Mouse (Mus musculus) small intestine, adult 10 weeks (tissue): ENCODE measurements around the gene Arhgap20. TPM values are rescaled to one million over a fixed set of nuclear protein-coding genes. Genes with fewer than 3 reads are reported as not detected.

Source experiments
- polyA plus RNA-seq: library from polyadenylated mRNA; stranded (reverse); fragments of 350-450 nt; fragmentation: Illumina TruSeq; extraction: RNeasy Lipid Tissue Mini Kit (QIAGEN cat#74804); gene quantifications from one replicate; pipeline ENCODE4 v1.2.3, GENCODE M21; 2014; ENCODE audit warnings: low replicate concordance

Gene Arhgap20
- 2.9 TPM for polyA plus RNA-seq

DNA sequence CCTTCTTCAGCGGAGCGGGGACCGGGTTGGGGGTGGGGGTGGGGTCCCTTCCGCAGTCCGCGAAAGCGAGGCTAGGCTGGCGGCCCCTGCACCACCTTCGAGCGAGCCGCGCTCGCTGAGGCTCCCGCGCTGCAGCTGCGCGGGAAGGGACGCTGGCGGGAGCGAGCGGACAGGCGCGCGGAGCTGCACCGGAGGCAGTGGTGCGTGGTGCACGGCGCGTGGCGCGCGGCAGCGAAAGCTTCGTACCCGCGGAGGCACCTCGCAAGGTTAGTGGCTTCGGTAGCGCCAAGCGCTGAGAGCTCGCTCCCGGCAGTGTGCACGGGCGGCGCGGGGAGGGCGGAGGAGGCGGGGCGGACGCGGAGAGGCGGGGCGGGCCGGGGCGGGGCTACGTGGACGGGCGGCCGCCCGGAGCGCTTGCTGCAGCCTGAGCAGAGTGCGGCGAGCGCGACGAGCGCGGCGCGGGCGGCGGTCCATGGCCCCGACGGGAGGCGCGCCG lies at the start of gene Arhgap20:
Gene Arhgap20, plus strand, starts transcription at position 417 of the 496 bp plus-strand sequence.

Other genes starting within 250 kb of the Arhgap20 start
- gene Fdx1, start 198.2 kb downstream of the Arhgap20 start, polyA plus RNA-seq = 30.5 TPM